Mouse (Mus musculus): ENCODE data around the gene Rbm28. TPM values are rescaled to one million over a fixed set of nuclear protein-coding genes. Genes with fewer than 3 reads are reported as not detected.
"Not testable (repeated sequence)": the region's sequence is repeated elsewhere in the genome, so short reads cannot be mapped to it uniquely, and the experiment has no call there.

Rbm28 gene
- polyA plus RNA-seq, 1 experiment from 2014 or later, result 31.5 TPM

- H3K27me3 ChIP-seq; H3K27ac ChIP-seq; H3K9me3 ChIP-seq; H3K4me1 ChIP-seq; H3K4me2 ChIP-seq; H3K4me3 ChIP-seq; H3K9ac ChIP-seq; ATAC-seq (ENCODE audit: insufficient number of reproducible peaks, low FRiP score, low TSS enrichment, low read depth): not testable (repeated sequence)
- H3K36me3 ChIP-seq, result peaks cover 40% of the 10 kb centered on the region
- WGBS, result 97% methylated on average over 5 of the region's 5 CpGs
These were observed 3.5 kb downstream of the Rbm28 start for GRCm38 (mm10) chr6:29161291-29161690.

DNA sequence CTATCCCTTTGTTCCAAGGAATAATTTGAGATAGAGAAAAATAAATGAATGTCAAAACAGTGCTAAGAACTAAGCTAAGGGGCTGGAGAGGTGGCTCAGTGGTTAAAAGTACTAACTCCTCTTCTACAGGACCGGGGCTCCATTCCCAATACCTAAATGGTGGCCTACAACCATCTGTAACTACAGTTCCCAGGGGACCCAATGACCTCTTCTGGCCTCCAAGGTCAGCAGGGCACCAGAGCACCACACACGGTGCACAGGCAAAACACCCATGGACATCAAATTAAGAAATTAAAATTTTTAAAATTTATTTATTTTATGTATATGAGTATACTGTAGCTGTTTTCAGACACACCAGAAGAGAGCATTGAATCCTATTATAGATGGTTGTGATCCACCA, 4.0 kb downstream of the Rbm28 start:
- 93% methylated on average over 2 of the region's 2 CpGs for WGBS
- H3K4me3 ChIP-seq, result no peak overlapping the region
- H3K4me2 ChIP-seq, result no peak overlapping the region
- no peak overlapping the region for H3K27ac ChIP-seq
- peaks cover 45% of the 10 kb centered on the region for H3K36me3 ChIP-seq
- H3K4me1 ChIP-seq, result peaks cover 10% of the 10 kb centered on the region; the same call in 1 of the 2 replicates
- H3K9me3 ChIP-seq, result no peaks in the 10 kb centered on the region
- H3K27me3 ChIP-seq, result no peaks in the 10 kb centered on the region
- no peak overlapping the region for H3K9ac ChIP-seq
- ATAC-seq (ENCODE audit: insufficient number of reproducible peaks, low FRiP score, low TSS enrichment, low read depth), result no peak

DNA sequence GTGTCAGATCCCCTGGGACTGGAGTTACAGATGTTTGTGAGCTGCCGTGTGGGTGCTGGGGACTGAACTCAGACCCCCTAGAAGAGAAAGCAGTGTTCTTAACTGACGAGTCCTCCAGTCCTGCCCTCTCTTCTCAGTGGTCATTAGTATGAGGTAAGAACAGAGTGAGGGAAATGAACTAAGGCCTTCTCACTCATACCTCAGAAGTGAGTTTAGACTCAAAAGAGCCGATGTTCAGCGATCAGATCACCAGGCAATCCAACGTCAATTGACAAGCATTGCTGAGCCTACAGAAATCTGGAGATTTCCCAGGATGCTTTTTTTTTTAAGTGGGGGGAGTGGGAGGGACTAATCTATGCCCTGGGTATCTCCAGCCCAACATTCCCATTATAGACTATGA, 8.5 kb downstream of the Rbm28 start:
- H3K4me3 ChIP-seq, result no peak overlapping the region
- no peak overlapping the region for H3K9ac ChIP-seq
- peaks cover 82% of the 10 kb centered on the region for H3K36me3 ChIP-seq
- H3K4me2 ChIP-seq, result no peak overlapping the region
- H3K9me3 ChIP-seq, result no peaks in the 10 kb centered on the region
- H3K4me1 ChIP-seq, result no peaks in the 10 kb centered on the region
- no peaks in the 10 kb centered on the region for H3K27me3 ChIP-seq
- no peak for ATAC-seq (ENCODE audit: insufficient number of reproducible peaks, low FRiP score, low TSS enrichment, low read depth)
- no peak overlapping the region for H3K27ac ChIP-seq
- 91% methylated on average over 5 of the region's 5 CpGs for WGBS

DNA sequence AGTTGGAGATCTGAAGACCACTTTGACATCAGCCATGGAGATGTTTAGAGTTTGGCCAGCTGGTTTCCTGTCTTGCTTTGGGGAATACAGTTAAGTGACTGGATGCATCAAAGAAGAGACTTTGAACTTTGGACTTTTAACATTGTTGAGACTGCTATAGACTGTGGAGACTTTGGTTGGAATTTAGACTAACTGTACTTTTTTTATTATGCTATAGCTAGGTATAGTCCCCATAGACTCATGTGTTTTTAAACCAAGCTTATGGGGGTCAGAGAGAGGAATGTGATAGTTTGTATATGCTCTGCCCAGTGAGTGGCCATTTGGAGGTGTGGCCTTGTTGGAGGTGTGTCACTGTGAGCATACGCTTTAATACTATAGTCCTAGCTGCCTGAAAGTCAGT, 14.8 kb downstream of the Rbm28 start:
- no peak overlapping the region for H3K27ac ChIP-seq
- peaks cover 53% of the 10 kb centered on the region for H3K36me3 ChIP-seq
- no peaks in the 10 kb centered on the region for H3K4me1 ChIP-seq
- H3K4me3 ChIP-seq, result no peak overlapping the region
- H3K9ac ChIP-seq, result no peak overlapping the region
- ATAC-seq (ENCODE audit: insufficient number of reproducible peaks, low FRiP score, low TSS enrichment, low read depth), result no peak
- H3K27me3 ChIP-seq, result no peaks in the 10 kb centered on the region
- WGBS, result 94% methylated on average over 1 of the region's 1 CpGs
- no peaks in the 10 kb centered on the region for H3K9me3 ChIP-seq
- H3K4me2 ChIP-seq, result no peak overlapping the region

GRCm38 (mm10) chr6:29147407-29148010, 17.3 kb downstream of the Rbm28 start:
- 76% methylated on average over 5 of the region's 5 CpGs for WGBS
- no peak overlapping the region for H3K4me2 ChIP-seq
- H3K27me3 ChIP-seq, result no peaks in the 10 kb centered on the region
- H3K9me3 ChIP-seq, result no peaks in the 10 kb centered on the region
- no peak overlapping the region for H3K4me3 ChIP-seq
- H3K9ac ChIP-seq, result no peak overlapping the region
- no peak overlapping the region for H3K27ac ChIP-seq
- H3K4me1 ChIP-seq, result no peaks in the 10 kb centered on the region
- no peak for ATAC-seq (ENCODE audit: insufficient number of reproducible peaks, low FRiP score, low TSS enrichment, low read depth)
- peaks cover 41% of the 10 kb centered on the region for H3K36me3 ChIP-seq

DNA sequence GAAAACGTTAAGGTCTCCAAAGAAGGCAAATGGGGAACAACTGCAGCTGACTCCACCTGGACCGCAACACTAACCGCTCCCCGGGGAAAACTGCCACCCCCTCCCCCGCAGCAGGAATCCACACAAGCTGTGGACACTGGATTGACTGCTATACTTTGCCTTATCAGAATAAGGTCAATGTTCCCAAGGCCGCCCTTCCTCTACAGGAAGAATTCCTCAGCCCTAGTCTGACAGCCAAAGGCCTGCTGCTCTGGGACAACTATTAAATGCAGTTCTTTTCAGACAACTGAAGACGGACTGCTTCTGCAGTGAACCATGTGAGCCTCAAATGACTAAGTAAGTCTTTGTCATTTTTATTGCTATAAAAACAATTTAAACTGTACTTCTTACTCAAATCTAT, 18.2 kb downstream of the Rbm28 start:
- Histone ChIP-seq H3K9me3 (no peaks in the 10 kb centered on the region), H3K27ac (no peak overlapping the region), H3K4me1 (no peaks in the 10 kb centered on the region), H3K36me3 (peaks cover 39% of the 10 kb centered on the region), H3K9ac (no peak overlapping the region), H3K27me3 (no peaks in the 10 kb centered on the region), H3K4me3 (no peak overlapping the region), H3K4me2 (no peak overlapping the region)
- WGBS, result 61% methylated on average over 7 of the region's 7 CpGs
- ATAC-seq (ENCODE audit: insufficient number of reproducible peaks, low FRiP score, low TSS enrichment, low read depth), result no peak

DNA sequence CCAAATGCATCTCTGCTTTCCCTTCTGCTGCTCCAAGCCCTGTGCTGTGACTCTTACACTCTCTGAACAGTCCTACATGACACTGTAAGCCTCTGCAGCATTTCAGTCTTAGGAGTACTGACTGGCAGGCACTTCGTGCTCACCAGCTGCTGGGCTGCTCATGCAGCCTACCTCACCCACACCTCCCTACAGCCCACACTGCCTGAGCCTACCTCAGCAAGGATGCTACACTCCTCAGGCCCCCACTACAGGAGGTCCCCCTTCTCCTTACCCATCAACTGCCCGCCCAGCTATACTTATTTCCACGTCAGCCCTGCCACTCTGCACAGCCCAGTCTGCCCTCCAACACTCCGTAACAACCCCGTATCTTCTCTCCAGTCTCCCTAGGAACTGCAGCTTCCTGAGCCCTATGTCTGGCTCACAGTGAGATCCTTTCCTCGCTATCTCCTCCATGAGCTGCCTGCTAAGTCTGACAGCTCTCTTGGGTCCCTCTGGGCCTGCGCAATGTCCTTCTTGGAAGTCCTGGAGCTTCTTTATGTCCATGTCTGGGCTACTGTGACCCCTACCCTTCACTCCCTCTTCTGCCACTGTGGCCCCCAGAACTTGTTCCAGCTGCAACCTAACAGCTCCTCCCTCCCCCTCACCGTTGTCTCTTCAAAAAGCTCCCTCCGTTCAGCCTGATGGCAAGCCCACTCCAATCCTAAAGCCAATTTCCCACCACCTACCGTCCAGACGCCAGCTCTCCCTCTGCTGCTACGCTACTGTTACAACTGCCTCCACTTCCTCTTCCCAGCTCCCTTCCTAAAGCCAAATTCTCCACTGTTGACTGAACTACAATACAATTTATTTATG, 19.1 kb downstream of the Rbm28 start:
- ATAC-seq (ENCODE audit: insufficient number of reproducible peaks, low FRiP score, low TSS enrichment, low read depth), result no peak
- no peak overlapping the region for H3K4me2 ChIP-seq
- 69% methylated on average over 12 of the region's 12 CpGs for WGBS

DNA sequence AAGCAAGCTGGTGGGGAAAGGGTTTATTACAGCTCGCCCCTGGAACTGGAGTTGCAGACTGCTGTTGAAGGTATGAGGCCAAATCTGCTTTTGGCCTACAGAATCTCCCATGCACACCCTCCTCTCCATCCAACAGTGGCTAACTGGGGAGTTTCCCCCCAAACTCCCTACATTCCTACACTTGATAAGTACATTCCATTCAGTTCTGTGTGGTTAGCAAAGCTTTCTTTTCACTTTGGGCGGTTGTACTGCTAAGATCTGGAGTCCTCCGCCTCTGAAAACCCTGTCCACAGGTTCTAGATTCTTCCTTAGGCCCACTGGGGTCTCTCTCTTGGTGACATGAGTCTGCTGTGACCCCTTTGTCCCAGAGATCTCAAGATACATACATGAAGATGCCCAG, 19.8 kb downstream of the Rbm28 start:
- no peak overlapping the region for H3K27ac ChIP-seq
- no peaks in the 10 kb centered on the region for H3K27me3 ChIP-seq
- H3K4me1 ChIP-seq, result no peaks in the 10 kb centered on the region
- H3K4me3 ChIP-seq, result no peak overlapping the region
- peaks cover 31% of the 10 kb centered on the region for H3K36me3 ChIP-seq
- ATAC-seq (ENCODE audit: insufficient number of reproducible peaks, low FRiP score, low TSS enrichment, low read depth), result no peak
- H3K9me3 ChIP-seq, result no peaks in the 10 kb centered on the region
- WGBS, result 81% methylated on average over 3 of the region's 3 CpGs
- H3K9ac ChIP-seq, result no peak overlapping the region
- H3K4me2 ChIP-seq, result no peak overlapping the region

More for the DNA sequence above, 19.1 kb downstream of the Rbm28 start:
- Histone ChIP-seq H3K27me3 (no peaks in the 10 kb centered on the region), H3K27ac (no peak overlapping the region), H3K4me1 (no peaks in the 10 kb centered on the region), H3K36me3 (peaks cover 31% of the 10 kb centered on the region), H3K9me3 (no peaks in the 10 kb centered on the region), H3K4me3 (no peak overlapping the region), H3K9ac (no peak overlapping the region)

DNA sequence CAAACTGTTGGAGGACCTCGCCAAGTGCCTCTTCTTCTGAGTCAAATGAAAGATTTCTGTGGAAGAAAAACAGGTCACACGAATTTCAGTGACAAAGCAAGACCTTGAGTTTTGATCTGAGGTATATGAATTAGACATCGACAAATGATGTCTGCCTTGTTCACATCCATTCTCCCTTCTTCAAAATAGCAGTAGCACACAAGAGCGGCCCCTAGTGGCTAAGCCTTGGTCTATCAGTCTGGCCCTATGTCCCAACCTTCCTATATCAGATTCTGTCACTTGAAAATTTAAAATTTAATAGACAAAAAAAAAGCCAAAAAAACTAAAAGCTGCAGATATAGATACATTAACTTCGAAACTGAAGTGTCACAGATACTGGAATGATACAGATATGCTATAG, 21.2 kb downstream of the Rbm28 start:
- Histone ChIP-seq H3K27ac (no peak overlapping the region), H3K4me2 (no peak overlapping the region), H3K9ac (no peak overlapping the region), H3K27me3 (no peaks in the 10 kb centered on the region), H3K4me3 (no peak overlapping the region), H3K36me3 (peaks cover 25% of the 10 kb centered on the region), H3K4me1 (no peaks in the 10 kb centered on the region), H3K9me3 (no peaks in the 10 kb centered on the region)
- WGBS, result 43% methylated on average over 5 of the region's 5 CpGs
- no peak for ATAC-seq (ENCODE audit: insufficient number of reproducible peaks, low FRiP score, low TSS enrichment, low read depth)

- no peak overlapping the region for H3K9ac ChIP-seq
- no peak overlapping the region for H3K27ac ChIP-seq
- H3K4me3 ChIP-seq, result no peak overlapping the region
- H3K27me3 ChIP-seq, result no peaks in the 10 kb centered on the region
- H3K4me2 ChIP-seq, result no peak overlapping the region
- H3K9me3 ChIP-seq, result no peaks in the 10 kb centered on the region
- no peaks in the 10 kb centered on the region for H3K4me1 ChIP-seq
- peaks cover 68% of the 10 kb centered on the region for H3K36me3 ChIP-seq
- WGBS, result 92% methylated on average over 9 of the region's 9 CpGs
- ATAC-seq (ENCODE audit: insufficient number of reproducible peaks, low FRiP score, low TSS enrichment, low read depth), result no peak
These were observed 27.4 kb downstream of the Rbm28 start for GRCm38 (mm10) chr6:29137441-29137840.

DNA sequence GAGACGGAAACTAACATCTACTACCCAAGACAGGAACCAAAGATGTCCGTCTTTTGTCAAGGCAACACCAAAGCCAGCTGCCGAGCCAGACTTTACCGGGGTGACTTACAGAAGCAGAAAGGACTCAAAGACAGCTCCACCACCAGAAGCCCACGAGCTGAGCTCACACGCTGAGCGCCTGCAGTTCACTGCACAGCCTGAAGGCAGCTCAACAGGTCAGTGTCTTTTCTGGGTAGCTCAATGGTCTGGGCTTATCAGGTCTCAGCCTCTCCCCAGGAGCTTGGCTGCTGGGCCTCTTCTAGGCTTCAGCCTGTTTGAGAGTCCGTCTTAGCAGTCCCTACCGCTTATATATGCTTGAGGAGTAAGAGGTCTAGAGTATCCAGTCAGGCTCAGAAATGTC, 31.7 kb downstream of the Rbm28 start:
- Histone ChIP-seq H3K4me2 (no peak overlapping the region), H3K9me3 (no peaks in the 10 kb centered on the region), H3K9ac (no peak overlapping the region), H3K4me3 (no peak overlapping the region), H3K27ac (no peak overlapping the region), H3K4me1 (no peaks in the 10 kb centered on the region), H3K27me3 (no peaks in the 10 kb centered on the region), H3K36me3 (peaks cover 84% of the 10 kb centered on the region)
- 92% methylated on average over 9 of the region's 9 CpGs for WGBS
- no peak for ATAC-seq (ENCODE audit: insufficient number of reproducible peaks, low FRiP score, low TSS enrichment, low read depth)

DNA sequence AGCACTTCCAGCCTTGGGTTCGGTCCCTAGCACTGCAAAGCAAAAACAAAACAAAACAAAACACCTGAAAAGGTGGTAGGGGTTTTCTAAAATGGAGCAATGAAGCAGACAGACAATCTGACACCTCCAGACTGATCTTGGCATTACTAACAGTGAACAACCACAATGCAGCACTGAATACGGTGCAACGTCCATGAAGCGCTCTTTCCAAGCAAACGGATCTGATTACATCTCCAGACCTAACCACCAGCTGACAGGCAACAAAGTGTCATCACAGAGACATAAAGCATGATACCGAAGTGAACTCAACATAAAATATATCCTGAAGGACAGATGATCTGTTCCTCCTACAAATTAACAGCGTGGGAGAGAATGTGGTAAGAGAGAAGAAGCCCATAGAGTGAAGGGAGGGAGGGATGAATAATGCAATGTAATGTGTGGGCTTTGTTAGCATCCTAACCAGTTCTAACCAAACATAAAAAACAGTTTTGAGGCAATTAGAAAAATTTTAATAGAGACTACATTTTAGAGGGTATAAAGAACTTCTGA, 37.9 kb downstream of the Rbm28 start:
- H3K4me3 ChIP-seq, result no peak overlapping the region
- ATAC-seq (ENCODE audit: insufficient number of reproducible peaks, low FRiP score, low TSS enrichment, low read depth), result no peak
- 89% methylated on average over 7 of the region's 7 CpGs for WGBS
- H3K4me1 ChIP-seq, result no peaks in the 10 kb centered on the region
- H3K27ac ChIP-seq, result no peak overlapping the region
- H3K9me3 ChIP-seq, result no peaks in the 10 kb centered on the region
- H3K4me2 ChIP-seq, result no peak overlapping the region
- no peaks in the 10 kb centered on the region for H3K27me3 ChIP-seq
- peaks cover 70% of the 10 kb centered on the region for H3K36me3 ChIP-seq
- H3K9ac ChIP-seq, result no peak overlapping the region
